Mouse (Mus musculus): Measurements from ENCODE around the gene Ralgapa2.
A peak's percentile ranks its signal among the peaks of the same experiment; 100 is the strongest.

Gene Ralgapa2

DNA sequence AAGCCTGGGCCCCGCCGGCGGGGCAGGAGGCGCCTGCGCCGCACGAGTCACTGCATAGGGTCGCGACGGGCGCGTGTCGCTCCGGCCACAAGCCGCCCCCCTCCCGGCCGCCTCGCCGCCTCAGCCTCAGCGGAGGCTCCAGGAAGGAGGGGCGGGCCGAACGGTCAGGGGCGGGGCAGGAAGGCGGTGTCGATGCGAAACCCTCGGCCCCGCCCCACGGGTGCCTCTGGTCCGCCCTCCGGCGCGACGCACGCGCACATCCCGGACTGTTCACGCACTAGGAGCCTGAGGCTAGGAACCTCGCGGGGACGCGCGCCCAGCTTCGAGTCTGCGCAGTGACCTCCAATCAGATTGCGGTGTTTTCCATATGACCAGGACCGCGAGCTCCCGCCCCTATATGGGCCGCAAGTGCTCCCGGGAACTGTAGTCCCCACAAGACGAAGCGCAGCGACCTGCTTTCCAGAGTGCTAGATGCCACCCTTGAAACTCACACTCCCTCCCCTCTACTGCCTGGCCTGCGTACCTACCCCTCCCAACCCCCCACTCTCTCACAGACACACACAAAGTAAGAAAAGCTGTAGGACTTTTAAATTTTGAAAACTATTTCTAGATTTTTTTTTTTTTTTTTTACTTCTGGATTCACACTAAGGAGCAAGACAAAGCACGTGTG, at the start of gene Ralgapa2:
TSS of gene Ralgapa2 (minus strand) at position 434 of the 670 bp plus-strand sequence.
- peak; percentile 99 for DNase-seq (ENCODE audit: low read depth)

GRCm38 (mm10) chr2:146561505-146561904, 49.4 kb upstream of the Ralgapa2 start:
- DNase-seq (ENCODE audit: low read depth): peak; percentile 29

- peak; percentile 49 for DNase-seq (ENCODE audit: low read depth)
These were observed 48.5 kb upstream of the Ralgapa2 start for GRCm38 (mm10) chr2:146560633-146561043.

- no peak for DNase-seq (ENCODE audit: low read depth)
These were observed 44.0 kb upstream of the Ralgapa2 start for GRCm38 (mm10) chr2:146556148-146556547.

- no peak for DNase-seq (ENCODE audit: low read depth)
These were observed 43.2 kb upstream of the Ralgapa2 start for GRCm38 (mm10) chr2:146555351-146555750.

GRCm38 (mm10) chr2:146553701-146554100, 41.6 kb upstream of the Ralgapa2 start:
- no peak for DNase-seq (ENCODE audit: low read depth)

GRCm38 (mm10) chr2:146551818-146552217, 39.7 kb upstream of the Ralgapa2 start:
- DNase-seq (ENCODE audit: low read depth): no peak

DNA sequence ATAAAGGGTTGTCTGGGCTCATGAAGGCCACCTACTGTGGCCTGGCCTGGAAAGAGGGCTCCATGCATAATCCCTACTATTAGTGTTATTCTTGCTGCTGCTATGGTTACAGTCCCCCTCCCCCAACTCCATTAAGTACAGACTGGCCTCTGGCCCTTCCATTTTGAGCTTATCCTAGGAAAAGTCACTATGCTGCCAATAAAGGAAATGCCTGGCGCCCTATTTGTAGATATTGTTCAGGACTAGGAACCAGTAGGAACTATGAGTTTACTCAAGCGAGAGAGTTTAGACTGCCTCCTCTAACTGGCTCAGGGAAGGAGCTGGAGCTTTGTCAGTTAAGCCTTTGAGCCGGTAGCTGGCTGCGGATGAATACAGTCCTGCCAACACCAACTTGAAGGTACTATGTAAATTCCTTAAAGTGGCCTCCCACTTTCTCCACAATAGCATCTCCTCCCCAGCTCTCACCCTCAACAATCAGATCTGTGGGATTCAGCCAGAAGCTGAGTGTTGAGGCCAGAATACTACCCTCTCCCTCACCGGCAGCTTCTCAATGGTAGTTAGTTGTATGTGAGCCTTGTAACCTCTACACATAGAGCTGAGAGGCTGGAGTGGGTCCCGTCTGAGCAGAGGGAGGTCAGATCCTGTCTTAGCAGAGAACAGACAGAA, 37.1 kb upstream of the Ralgapa2 start:
- no peak for DNase-seq (ENCODE audit: low read depth)

DNA sequence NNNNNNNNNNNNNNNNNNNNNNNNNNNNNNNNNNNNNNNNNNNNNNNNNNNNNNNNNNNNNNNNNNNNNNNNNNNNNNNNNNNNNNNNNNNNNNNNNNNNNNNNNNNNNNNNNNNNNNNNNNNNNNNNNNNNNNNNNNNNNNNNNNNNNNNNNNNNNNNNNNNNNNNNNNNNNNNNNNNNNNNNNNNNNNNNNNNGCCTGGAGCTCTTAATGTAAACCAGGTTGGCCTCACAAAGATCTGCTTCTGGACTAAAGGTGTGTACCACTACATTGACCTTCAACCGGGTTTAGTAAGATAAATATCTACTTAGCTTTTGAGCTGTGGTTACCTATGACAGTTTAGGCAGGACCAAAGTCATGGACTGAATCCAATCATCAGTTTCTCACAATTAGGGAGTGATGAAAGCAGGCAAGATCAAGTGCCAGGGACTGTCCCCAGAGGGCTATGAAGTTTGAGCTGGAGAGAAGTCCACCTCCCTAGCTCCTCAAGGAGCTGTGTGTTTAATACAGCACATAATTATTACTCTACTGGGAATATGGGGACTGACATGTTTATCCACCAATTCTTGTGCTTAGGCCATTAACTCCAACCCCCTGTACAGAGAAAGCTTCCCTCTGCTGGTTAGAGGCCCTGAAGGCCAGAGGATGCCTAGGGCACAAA, 32.1 kb upstream of the Ralgapa2 start:
- no peak for DNase-seq (ENCODE audit: low read depth)

GRCm38 (mm10) chr2:146533118-146533949, 21.2 kb upstream of the Ralgapa2 start:
- peak; percentile 84 for DNase-seq (ENCODE audit: low read depth)

GRCm38 (mm10) chr2:146532493-146532892, 20.3 kb upstream of the Ralgapa2 start:
- DNase-seq (ENCODE audit: low read depth): no peak

DNA sequence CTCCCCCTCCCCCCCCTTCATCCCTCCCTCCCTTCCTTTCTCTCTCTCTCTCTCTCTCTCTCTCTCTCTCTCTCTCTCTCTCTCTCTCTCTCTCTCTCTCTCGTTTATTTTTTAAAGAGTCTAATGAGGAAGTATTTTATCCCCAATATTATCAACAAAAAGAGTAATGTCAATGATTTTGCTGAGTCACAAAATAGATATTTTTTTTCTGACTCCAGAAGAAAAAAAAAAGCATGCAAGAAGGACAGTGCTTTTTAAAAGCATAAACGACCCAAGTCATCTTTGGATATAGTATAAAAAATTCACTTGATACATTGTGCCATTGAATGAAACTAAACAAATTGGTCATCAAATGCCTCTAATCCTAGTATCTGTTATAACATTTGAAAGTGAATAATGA, 13.3 kb upstream of the Ralgapa2 start:
- no peak for DNase-seq (ENCODE audit: low read depth)

DNA sequence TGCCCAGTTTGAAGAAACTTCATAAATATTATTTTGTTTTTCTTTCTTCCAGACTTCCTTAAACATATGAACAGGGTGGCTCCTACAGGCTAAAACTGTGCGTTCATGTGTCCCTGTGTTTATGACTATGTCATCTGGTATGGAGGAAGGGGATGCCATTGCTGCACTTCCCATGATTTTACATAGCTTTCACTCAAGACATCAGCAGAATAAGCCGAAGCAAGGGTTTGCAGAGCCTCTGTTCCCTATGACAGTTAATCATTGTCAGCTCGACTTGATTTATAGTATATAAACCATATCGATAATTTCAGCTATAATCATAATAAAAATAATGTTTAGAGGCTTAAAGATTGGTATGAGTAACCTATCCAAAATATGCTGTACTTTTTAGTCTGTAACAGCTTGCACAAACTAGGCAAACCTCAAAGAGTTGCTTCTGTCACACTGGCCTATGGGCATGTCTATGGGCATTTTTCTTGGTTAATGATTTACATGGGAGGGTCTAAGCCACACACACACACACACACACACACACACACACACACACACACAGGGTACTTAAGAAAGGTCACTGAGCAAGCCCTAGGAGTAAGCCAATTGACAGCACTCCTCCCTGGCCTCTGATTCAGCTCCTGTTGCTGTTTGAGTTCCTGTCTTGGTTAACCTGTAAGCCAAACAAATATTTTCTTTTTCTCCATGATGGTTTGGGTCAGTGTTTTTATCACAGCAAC, 12.7 kb upstream of the Ralgapa2 start:
- no peak for DNase-seq (ENCODE audit: low read depth)

GRCm38 (mm10) chr2:146516894-146517293, 4.8 kb upstream of the Ralgapa2 start:
- peak; percentile 91 for DNase-seq (ENCODE audit: low read depth)

GRCm38 (mm10) chr2:146515081-146515480, 2.9 kb upstream of the Ralgapa2 start:
- DNase-seq (ENCODE audit: low read depth): no peak

- no peak for DNase-seq (ENCODE audit: low read depth)
These were observed 407 bp upstream of the Ralgapa2 start for GRCm38 (mm10) chr2:146512581-146512920.

GRCm38 (mm10) chr2:146511401-146511865, 711 bp downstream of the Ralgapa2 start:
- DNase-seq (ENCODE audit: low read depth): peak; percentile 63

DNA sequence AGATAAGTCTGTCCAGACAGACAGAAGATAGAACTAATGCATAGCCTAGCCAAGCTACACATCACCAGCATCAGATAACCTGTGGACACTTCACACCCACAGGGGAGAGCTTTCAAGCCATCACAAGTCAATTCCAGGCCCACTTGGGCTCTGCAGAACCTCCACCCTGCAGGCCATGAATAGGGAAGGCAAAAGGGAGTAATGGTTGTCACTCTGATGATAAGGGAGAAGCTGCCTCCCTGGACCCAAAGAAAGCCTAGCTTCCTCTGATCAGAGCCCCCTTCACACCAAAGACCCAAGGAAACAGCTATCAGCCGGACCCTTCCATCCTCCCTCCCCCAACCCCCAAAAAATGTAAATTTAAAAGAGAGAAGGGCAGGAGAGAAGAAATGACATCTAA, 1.4 kb downstream of the Ralgapa2 start:
- DNase-seq (ENCODE audit: low read depth): no peak

- peak; percentile 38 for DNase-seq (ENCODE audit: low read depth)
These were observed 9.4 kb downstream of the Ralgapa2 start for GRCm38 (mm10) chr2:146502578-146503311.

GRCm38 (mm10) chr2:146500067-146500466, 12.1 kb downstream of the Ralgapa2 start:
- no peak for DNase-seq (ENCODE audit: low read depth)

GRCm38 (mm10) chr2:146499111-146499510, 13.0 kb downstream of the Ralgapa2 start:
- DNase-seq (ENCODE audit: low read depth): no peak

Measured in 416B (cell line).